Mouse (Mus musculus): Measurements from ENCODE around the gene Olfr328. TPM values are rescaled to one million over a fixed set of nuclear protein-coding genes. Genes with fewer than 3 reads are reported as not detected.

Olfr328 gene
- polyA plus RNA-seq, 1 experiment = not detected

GRCm38 (mm10) chr11:58594814-58595213 is 39.4 kb upstream of the Olfr328 start, which contains the start of gene Olfr324:
Gene Olfr324, plus strand, starts transcription at chr11:58595114.
- DNase-seq = no peak
- no peaks in the 10 kb centered on the region for H3K27me3 ChIP-seq (ENCODE audit: control insufficient read depth, insufficient read depth, low read length)
- no peak for TF ChIP-seq CTCF (IDR thresholded peaks at IDR 0.05; ENCODE audit: borderline replicate concordance, control insufficient read depth, extremely low read depth, insufficient read depth, low read length, poor library complexity)
- no peak for TF ChIP-seq POLR2A (IDR thresholded peaks at IDR 0.05; ENCODE audit: control insufficient read depth, extremely low read depth, insufficient read depth, low read length, poor library complexity)
- 90% methylated on average over 6 of the region's 6 CpGs for WGBS
- no peaks in the 10 kb centered on the region for H3K36me3 ChIP-seq (ENCODE audit: control insufficient read depth, insufficient read depth, low read length)
- H3K4me1 ChIP-seq (replicated peaks; ENCODE audit: control insufficient read depth, insufficient read depth, low read length) = no peaks in the 10 kb centered on the region
- no peak within 1 kb of the TSS for H3K4me3 ChIP-seq (ENCODE audit: control insufficient read depth, insufficient read depth, low read length)
- no peak within 1 kb of the TSS for H3K27ac ChIP-seq (ENCODE audit: control insufficient read depth, insufficient read depth, low read length)

- Histone ChIP-seq H3K4me3 (ENCODE audit: control insufficient read depth, insufficient read depth, low read length) (no peak overlapping the region), H3K27me3 (ENCODE audit: control insufficient read depth, insufficient read depth, low read length) (no peaks in the 10 kb centered on the region), H3K36me3 (ENCODE audit: control insufficient read depth, insufficient read depth, low read length) (no peaks in the 10 kb centered on the region), H3K27ac (ENCODE audit: control insufficient read depth, insufficient read depth, low read length) (no peak overlapping the region), H3K4me1 (replicated peaks; ENCODE audit: control insufficient read depth, insufficient read depth, low read length) (no peaks in the 10 kb centered on the region)
- TF ChIP-seq CTCF (IDR thresholded peaks at IDR 0.05; ENCODE audit: borderline replicate concordance, control insufficient read depth, extremely low read depth, insufficient read depth, low read length, poor library complexity) (no peak), POLR2A (IDR thresholded peaks at IDR 0.05; ENCODE audit: control insufficient read depth, extremely low read depth, insufficient read depth, low read length, poor library complexity) (no peak)
- no peak for DNase-seq
- WGBS = 81% methylated on average over 3 of the region's 3 CpGs
Observed at GRCm38 (mm10) chr11:58588620-58589250, 33.3 kb upstream of the Olfr328 start.

GRCm38 (mm10) chr11:58587898-58588348 is 32.5 kb upstream of the Olfr328 start:
- Histone ChIP-seq H3K27ac (ENCODE audit: control insufficient read depth, insufficient read depth, low read length) (no peak overlapping the region), H3K4me3 (ENCODE audit: control insufficient read depth, insufficient read depth, low read length) (no peak overlapping the region), H3K36me3 (ENCODE audit: control insufficient read depth, insufficient read depth, low read length) (no peaks in the 10 kb centered on the region), H3K27me3 (ENCODE audit: control insufficient read depth, insufficient read depth, low read length) (no peaks in the 10 kb centered on the region), H3K4me1 (replicated peaks; ENCODE audit: control insufficient read depth, insufficient read depth, low read length) (no peaks in the 10 kb centered on the region)
- 70% methylated on average over 7 of the region's 7 CpGs for WGBS
- DNase-seq = peak; percentile 35
- TF ChIP-seq POLR2A (IDR thresholded peaks at IDR 0.05; ENCODE audit: control insufficient read depth, extremely low read depth, insufficient read depth, low read length, poor library complexity) = no peak
- no peak for TF ChIP-seq CTCF (IDR thresholded peaks at IDR 0.05; ENCODE audit: borderline replicate concordance, control insufficient read depth, extremely low read depth, insufficient read depth, low read length, poor library complexity)

DNA sequence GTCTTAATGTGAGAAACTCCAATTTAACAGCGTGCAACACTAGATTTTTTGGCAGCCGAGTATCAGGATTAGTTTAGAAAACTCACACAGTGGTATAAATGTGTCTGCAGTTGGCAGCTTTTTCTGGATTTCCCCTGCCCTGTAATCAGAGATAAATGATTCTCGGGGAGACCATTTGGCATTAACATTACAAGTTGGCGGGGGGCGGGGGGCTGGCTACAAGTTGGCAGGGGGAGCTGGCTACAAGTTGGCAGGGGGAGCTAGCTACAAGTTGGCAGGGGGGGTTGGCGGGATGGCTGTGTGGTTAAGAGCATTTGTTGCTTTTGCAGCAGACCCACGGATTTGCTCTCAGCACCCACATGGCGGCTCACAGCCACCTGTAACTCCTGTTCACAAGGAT is 23.2 kb upstream of the Olfr328 start:
- 79% methylated on average over 8 of the region's 8 CpGs for WGBS
- H3K36me3 ChIP-seq (ENCODE audit: control insufficient read depth, insufficient read depth, low read length) = no peaks in the 10 kb centered on the region
- no peaks in the 10 kb centered on the region for H3K4me1 ChIP-seq (replicated peaks; ENCODE audit: control insufficient read depth, insufficient read depth, low read length)
- DNase-seq = no peak
- H3K4me3 ChIP-seq (ENCODE audit: control insufficient read depth, insufficient read depth, low read length) = no peak overlapping the region
- no peaks in the 10 kb centered on the region for H3K27me3 ChIP-seq (ENCODE audit: control insufficient read depth, insufficient read depth, low read length)
- no peak for TF ChIP-seq CTCF (IDR thresholded peaks at IDR 0.05; ENCODE audit: borderline replicate concordance, control insufficient read depth, extremely low read depth, insufficient read depth, low read length, poor library complexity)
- no peak for TF ChIP-seq POLR2A (IDR thresholded peaks at IDR 0.05; ENCODE audit: control insufficient read depth, extremely low read depth, insufficient read depth, low read length, poor library complexity)
- H3K27ac ChIP-seq (ENCODE audit: control insufficient read depth, insufficient read depth, low read length) = no peak overlapping the region

GRCm38 (mm10) chr11:58577430-58577829 is 22.0 kb upstream of the Olfr328 start, which contains the start of gene Olfr325:
Gene Olfr325, plus strand, starts transcription at chr11:58577730.
- H3K4me3 ChIP-seq (ENCODE audit: control insufficient read depth, insufficient read depth, low read length) = no peak within 1 kb of the TSS
- no peak within 1 kb of the TSS for H3K27ac ChIP-seq (ENCODE audit: control insufficient read depth, insufficient read depth, low read length)
- DNase-seq = no peak
- no peak for TF ChIP-seq CTCF (IDR thresholded peaks at IDR 0.05; ENCODE audit: borderline replicate concordance, control insufficient read depth, extremely low read depth, insufficient read depth, low read length, poor library complexity)
- no peak for TF ChIP-seq POLR2A (IDR thresholded peaks at IDR 0.05; ENCODE audit: control insufficient read depth, extremely low read depth, insufficient read depth, low read length, poor library complexity)
- no peaks in the 10 kb centered on the region for H3K4me1 ChIP-seq (replicated peaks; ENCODE audit: control insufficient read depth, insufficient read depth, low read length)
- H3K36me3 ChIP-seq (ENCODE audit: control insufficient read depth, insufficient read depth, low read length) = no peaks in the 10 kb centered on the region
- WGBS = 92% methylated on average over 1 of the region's 1 CpGs
- no peaks in the 10 kb centered on the region for H3K27me3 ChIP-seq (ENCODE audit: control insufficient read depth, insufficient read depth, low read length)

DNA sequence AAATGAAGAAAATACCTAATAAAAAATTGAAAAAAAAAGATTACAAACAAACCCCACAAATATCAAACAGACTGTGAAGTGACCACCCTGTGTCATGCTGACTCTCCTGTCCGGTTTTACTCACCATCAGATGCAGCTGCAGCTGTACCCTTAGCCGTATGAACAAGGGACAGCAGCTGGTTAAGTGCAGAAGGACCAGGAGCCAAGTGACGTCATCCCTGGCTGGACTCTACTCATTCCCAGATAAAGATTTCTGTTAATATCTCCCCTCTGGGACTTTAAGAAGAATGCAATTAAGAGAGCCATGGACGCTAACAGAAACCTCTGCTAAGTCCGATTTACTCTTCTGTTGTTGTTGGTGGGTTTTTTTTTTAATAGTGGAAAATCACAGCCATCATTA is 15.0 kb upstream of the Olfr328 start, which contains the start of gene Olfr224:
Gene Olfr224 (minus strand): TSS at position 149 of the 400 bp plus-strand sequence.
- H3K27ac ChIP-seq (ENCODE audit: control insufficient read depth, insufficient read depth, low read length) = no peak within 1 kb of the TSS
- 86% methylated on average over 5 of the region's 5 CpGs for WGBS
- no peaks in the 10 kb centered on the region for H3K36me3 ChIP-seq (ENCODE audit: control insufficient read depth, insufficient read depth, low read length)
- no peaks in the 10 kb centered on the region for H3K27me3 ChIP-seq (ENCODE audit: control insufficient read depth, insufficient read depth, low read length)
- no peak within 1 kb of the TSS for H3K4me3 ChIP-seq (ENCODE audit: control insufficient read depth, insufficient read depth, low read length)
- H3K4me1 ChIP-seq (replicated peaks; ENCODE audit: control insufficient read depth, insufficient read depth, low read length) = no peaks in the 10 kb centered on the region
- DNase-seq = no peak
- TF ChIP-seq CTCF (IDR thresholded peaks at IDR 0.05; ENCODE audit: borderline replicate concordance, control insufficient read depth, extremely low read depth, insufficient read depth, low read length, poor library complexity) = no peak
- TF ChIP-seq POLR2A (IDR thresholded peaks at IDR 0.05; ENCODE audit: control insufficient read depth, extremely low read depth, insufficient read depth, low read length, poor library complexity) = no peak
